Mouse (Mus musculus) adrenal gland (tissue): ENCODE measurements around the gene Fhl5.
"Not testable (repeated sequence)": the region's sequence is repeated elsewhere in the genome, so short reads cannot be mapped to it uniquely, and the experiment has no call there.

Experiments
- intact Hi-C: fragments of 180-260 bp; cut with DNase I; formaldehyde crosslinking; loops from one replicate; pipeline ENCODE4 v1.15.1; 2025
- long read RNA-seq, 2 experiments: library from polyadenylated mRNA; unstranded; transcript quantifications; one replicate each; pipeline ENCODE4 v2.0.0; 2020; ENCODE audit warnings: borderline replicate concordance in 1 of 2; ENCODE audit not compliant: insufficient replicate concordance in 1 of 2

The Fhl5 gene
- long read RNA-seq, experiment 1 = 0 reads
- long read RNA-seq, experiment 2 = 0 reads

- intact Hi-C loops = no loop called here
Observed at GRCm38 (mm10) chr4:25242776-25243175, at the start of gene Fhl5. Gene Fhl5 (minus strand): TSS chr4:25242876.

DNA sequence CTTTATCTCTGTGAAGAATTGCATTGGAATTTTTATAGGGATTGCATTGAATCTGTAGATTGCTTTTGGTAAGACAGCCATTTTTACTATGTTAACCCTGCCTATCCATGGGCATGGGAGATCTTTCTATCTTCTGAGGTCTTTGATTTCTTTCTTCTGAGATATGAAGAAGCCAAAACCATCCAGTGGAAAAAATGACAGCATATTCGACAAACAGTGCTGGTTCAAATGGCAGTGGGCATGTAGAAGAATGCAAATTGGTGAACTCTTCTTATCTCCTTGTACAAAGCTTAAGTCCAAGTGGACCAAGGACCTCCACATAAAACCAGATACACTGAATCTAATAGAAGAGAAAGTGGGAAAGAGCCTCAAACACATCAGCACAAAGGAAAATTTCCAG lies 42.3 kb upstream of the Fhl5 start:
- intact Hi-C loops = not testable (repeated sequence)

DNA sequence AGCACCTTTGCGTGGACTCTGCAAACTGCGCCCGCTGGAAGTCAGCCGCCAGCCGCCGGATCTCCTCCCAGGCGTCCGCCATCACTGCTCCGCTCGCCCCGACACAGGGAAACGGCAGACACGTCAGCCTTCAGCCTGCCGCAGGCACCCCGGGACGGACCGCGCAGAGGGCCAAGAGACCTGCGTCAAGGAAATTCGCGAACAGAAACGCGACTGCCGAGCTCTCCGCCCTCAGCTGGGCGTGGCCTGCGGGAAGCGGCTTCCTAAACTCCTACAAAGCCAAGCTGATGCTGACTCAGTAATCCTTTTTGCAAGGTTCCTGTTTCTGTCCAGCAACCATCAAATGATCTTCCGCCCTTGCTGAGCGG lies 39.0 kb upstream of the Fhl5 start, which contains the start of gene Ufl1:
Gene Ufl1 (minus strand): TSS at position 151 of the 368 bp plus-strand sequence.
- intact Hi-C loops = no loop called here

- intact Hi-C loops = no loop called here
Observed at GRCm38 (mm10) chr4:25280938-25281670, 38.4 kb upstream of the Fhl5 start.

- intact Hi-C loops = no loop called here
Observed at GRCm38 (mm10) chr4:25272861-25273627, 30.4 kb upstream of the Fhl5 start.

DNA sequence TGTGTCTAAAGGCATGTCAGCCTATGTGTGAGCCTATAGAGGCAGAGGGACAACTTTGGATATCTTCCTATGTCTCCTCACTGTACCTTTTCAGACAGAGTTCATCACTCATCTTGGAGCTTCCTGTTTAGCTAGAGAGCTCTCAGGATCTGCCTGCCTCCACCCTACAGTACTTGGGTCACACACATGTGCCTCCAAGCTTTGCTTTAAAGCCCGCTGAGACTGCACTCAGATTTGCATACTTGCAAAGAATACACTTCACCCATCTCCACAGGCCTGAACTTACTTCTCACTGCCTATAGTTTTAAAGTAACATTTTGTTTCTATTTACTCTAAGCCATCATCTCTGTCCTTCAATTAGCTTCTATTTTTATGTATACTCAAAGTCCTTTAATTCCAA lies 29.2 kb upstream of the Fhl5 start:
- intact Hi-C loops = no loop called here

DNA sequence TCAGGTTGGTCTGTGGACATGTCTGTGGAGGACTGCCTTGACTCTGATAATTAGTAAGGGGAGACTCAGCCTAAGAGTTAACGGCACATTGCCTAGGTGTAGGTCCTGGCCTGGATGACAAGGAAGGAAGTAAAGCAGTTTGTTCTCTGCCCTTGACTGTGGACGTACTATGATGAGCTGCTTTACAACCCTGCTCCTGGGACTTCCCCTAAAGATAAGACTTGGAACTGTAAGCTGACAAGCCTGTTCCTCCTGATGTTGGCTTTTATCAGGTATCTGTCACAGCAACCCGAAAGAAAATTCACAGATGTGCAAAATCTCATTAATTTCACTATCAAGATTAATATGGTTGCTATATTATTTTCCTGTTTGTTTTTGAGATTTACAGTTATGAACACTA lies 24.5 kb upstream of the Fhl5 start:
- intact Hi-C loops = no loop called here

DNA sequence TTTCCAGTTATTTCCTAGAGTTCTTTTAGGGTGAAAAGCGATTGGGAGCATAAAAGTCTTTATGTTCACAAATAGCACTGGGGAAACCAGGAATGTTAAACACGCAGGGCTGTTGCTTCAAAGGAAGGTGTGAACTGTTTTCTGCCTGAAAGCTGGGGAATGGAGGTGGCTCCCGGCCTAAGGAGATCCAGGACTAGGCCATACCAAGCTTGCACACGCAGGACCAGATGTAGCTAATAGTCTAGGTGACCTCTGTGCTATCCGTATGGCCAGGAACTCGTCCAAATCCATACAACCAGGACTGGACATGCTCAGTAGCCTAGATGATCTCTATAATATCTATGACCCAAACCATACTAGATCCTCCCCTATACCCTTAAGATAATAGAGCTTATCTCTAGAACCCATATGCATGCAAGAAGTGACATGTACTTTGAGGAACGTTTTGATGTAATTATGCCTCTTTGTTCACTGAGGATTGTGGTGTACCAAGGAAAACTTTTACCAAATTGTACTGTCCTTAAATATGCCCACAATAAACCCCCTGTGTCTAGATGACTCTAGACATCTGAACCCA lies 15.2 kb upstream of the Fhl5 start:
- intact Hi-C loops = loop anchor here (10.0 kb wide), 1 partner anchor 353 kb away; no protein-coding TSS in a partner anchor

GRCm38 (mm10) chr4:25235663-25236062 lies 7.0 kb downstream of the Fhl5 start:
- intact Hi-C loops = not testable (repeated sequence)

DNA sequence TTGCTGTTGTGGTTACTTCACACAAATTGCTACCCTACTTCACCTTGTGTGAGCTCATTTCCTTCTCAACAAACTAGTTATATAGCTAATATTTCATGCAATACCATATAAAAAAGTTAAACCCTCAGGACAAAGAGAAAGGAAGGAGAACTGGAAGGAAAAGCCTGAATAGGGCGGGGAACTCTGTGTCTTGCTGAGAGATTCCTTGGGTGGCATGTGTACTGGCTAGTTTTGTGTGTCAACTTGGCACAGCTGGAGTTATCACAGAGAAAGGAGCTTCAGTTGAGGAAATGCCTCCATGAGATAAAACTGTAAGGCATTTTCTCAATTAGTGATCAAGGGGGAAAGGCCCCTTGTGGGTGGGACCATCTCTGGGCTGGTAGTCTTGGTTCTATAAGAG lies 8.9 kb downstream of the Fhl5 start:
- intact Hi-C loops = not testable (repeated sequence)

GRCm38 (mm10) chr4:25232546-25232945 lies 10.1 kb downstream of the Fhl5 start:
- intact Hi-C loops = no loop called here

- intact Hi-C loops = no loop called here
Observed at GRCm38 (mm10) chr4:25227527-25227926, 15.1 kb downstream of the Fhl5 start.

DNA sequence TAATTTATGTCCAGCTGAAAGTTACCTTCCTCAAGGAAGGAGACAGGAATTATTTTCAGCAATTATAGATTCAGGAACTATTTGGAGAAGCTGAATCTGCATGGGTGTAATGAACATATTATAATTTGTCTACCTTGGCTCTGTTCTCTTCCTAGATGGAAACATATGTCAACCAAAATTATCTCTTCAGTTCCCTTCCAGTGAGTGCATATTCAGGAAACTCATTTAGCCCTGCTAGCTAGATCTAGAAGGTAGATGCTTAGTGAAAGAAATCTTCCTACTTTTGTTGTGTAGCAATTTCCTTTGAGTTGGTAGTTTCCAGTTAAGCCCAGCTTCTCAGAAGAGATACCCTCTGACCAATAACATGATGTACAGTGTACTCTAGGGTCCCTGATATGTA lies 20.7 kb downstream of the Fhl5 start:
- intact Hi-C loops = no loop called here

- intact Hi-C loops = no loop called here
Observed at GRCm38 (mm10) chr4:25213451-25213850, 29.2 kb downstream of the Fhl5 start.

DNA sequence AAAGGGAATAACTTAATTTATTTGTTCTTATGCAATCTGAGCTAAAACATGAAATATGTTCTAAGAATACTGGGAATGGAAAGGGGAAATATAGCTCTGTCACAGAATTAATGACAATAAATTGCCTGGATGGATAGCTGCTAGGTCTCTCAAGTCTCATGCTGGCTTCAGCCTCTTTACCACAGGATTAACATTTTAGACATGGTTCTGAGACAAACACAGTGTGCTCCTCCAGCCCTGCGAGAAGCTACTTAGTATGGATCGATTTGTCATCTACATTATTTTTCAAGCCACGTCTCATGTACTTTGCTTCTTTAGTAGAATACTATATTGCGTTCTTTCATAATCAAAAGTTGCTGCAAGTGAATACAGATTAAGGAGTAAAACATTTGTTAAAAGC lies 36.5 kb downstream of the Fhl5 start:
- intact Hi-C loops = no loop called here

GRCm38 (mm10) chr4:25197310-25197709 lies 45.4 kb downstream of the Fhl5 start:
- intact Hi-C loops = no loop called here

DNA sequence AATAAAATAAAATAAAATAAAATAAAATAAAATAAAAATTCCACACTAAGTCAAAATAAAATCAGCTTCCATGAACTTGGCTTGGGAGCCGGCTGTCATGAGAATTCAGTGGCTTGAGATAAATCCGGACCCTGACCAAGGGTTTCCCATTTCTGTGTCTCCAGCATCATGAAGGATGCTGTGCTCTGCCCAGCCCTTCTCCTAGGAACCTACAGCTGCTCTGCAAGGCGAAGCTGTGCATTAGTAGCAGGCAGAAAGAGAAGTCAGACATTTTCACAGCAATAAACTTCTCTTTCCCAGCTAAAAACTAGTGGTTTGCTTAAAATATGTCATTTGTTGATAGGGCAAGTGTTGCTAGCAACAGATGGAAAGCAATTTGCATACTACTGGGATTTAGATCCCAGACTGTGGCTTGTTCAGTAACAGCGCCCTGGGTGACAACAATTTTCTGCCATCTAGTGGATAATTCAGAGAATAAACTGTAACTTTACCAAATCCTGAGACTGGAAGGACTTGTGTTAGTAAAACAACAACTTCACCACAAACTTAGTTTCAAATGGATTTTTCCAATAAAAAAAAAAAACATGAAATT lies 63.0 kb downstream of the Fhl5 start:
- intact Hi-C loops = loop anchor here (5.0 kb wide), 1 partner anchor 272 kb away; no protein-coding TSS in a partner anchor
